Mouse (Mus musculus) MEL (cell line): Measurements from ENCODE around the gene Dsel. TPM values are rescaled to one million over a fixed set of nuclear protein-coding genes. Genes with fewer than 3 reads are reported as not detected.

Experiments
- DNase-seq: peaks from one replicate; pipeline ENCODE4 v3.0.0; 2011; ENCODE audit warnings: low read depth, low spot score
- H3K27ac ChIP-seq: 2 replicates; pipeline ENCODE4 v1.5.1; 2012; ENCODE audit warnings: low read depth, mild to moderate bottlenecking, control low read depth, low read length, moderate library complexity; ENCODE audit not compliant: control insufficient read depth
- H3K27me3 ChIP-seq, 2 experiments: fragments of 150-350 bp in 1 of 2; sonication (generic) in 1 of 2; 2 replicates each; pipeline ENCODE4 v1.6.1; 2012; ENCODE audit warnings: low read length in 2 of 2, mild to moderate bottlenecking in 2 of 2, improper control_type of control experiment in 1 of 2, moderate library complexity in 1 of 2; ENCODE audit not compliant: insufficient read depth in 2 of 2, control insufficient read depth in 1 of 2
- H3K36me3 ChIP-seq, 2 experiments: 2 replicates each; pipeline ENCODE4 v1.6.1; 2012 to 2014; ENCODE audit warnings: low read length in 2 of 2, improper control_type of control experiment in 1 of 2, inconsistent platforms in 1 of 2, mild to moderate bottlenecking in 1 of 2; ENCODE audit not compliant: insufficient read depth in 2 of 2, control insufficient read depth in 1 of 2
- H3K4me1 ChIP-seq, 2 experiments: fragments of 150-350 bp in 1 of 2; sonication (generic) in 1 of 2; 2 replicates each; pipeline ENCODE4 v1.6.1; 2012; ENCODE audit warnings: low read length in 2 of 2, improper control_type of control experiment in 1 of 2, mild to moderate bottlenecking in 1 of 2; ENCODE audit not compliant: insufficient read depth in 2 of 2, control insufficient read depth in 1 of 2
- H3K4me3 ChIP-seq, 2 experiments: fragments of 150-350 bp in 1 of 2; sonication (generic) in 1 of 2; 2 replicates each; pipeline ENCODE4 v1.5.1; 2012; ENCODE audit warnings: low read depth in 2 of 2, low read length in 2 of 2, mild to moderate bottlenecking in 2 of 2, moderate library complexity in 2 of 2, control low read depth in 1 of 2, improper control_type of control experiment in 1 of 2; ENCODE audit not compliant: control insufficient read depth in 1 of 2, insufficient read depth in 1 of 2
- H3K79me2 ChIP-seq: 2 replicates; pipeline ENCODE4 v1.6.1; 2012; ENCODE audit warnings: mild to moderate bottlenecking, low read length, moderate library complexity; ENCODE audit not compliant: control insufficient read depth, poor library complexity, insufficient read depth
- H3K9ac ChIP-seq: 2 replicates; pipeline ENCODE4 v1.6.1; 2012; ENCODE audit warnings: low read depth, mild to moderate bottlenecking, control low read depth, low read length, moderate library complexity; ENCODE audit not compliant: control insufficient read depth, poor library complexity, severe bottlenecking
- H3K9me3 ChIP-seq: fragments of 150-350 bp; sonication (generic); replicated peaks from 2 replicates; pipeline ENCODE4 v1.6.1; 2012; ENCODE audit warnings: mild to moderate bottlenecking, low read length, improper control_type of control experiment, moderate library complexity; ENCODE audit not compliant: insufficient read depth
- BHLHE40 ChIP-seq: IDR thresholded peaks from 2 replicates; pipeline ENCODE4 v1.6.1; 2012; ENCODE audit warnings: low read depth, mild to moderate bottlenecking, inconsistent platforms, low read length, improper control_type of control experiment, borderline replicate concordance
- CHD2 ChIP-seq: IDR thresholded peaks from 2 replicates; pipeline ENCODE4 v1.6.1; 2011; ENCODE audit warnings: low read length, improper control_type of control experiment
- E2F4 ChIP-seq: IDR thresholded peaks from 2 replicates; pipeline ENCODE4 v1.6.1; 2011; ENCODE audit warnings: low read depth, low read length, improper control_type of control experiment, borderline replicate concordance
- ELF1 ChIP-seq: IDR thresholded peaks from 2 replicates; pipeline ENCODE4 v1.6.1; 2014; ENCODE audit warnings: low read depth, mild to moderate bottlenecking, inconsistent platforms, low read length, improper control_type of control experiment, moderate library complexity
- EP300 ChIP-seq, 2 experiments: IDR thresholded peaks; 2 replicates each; pipeline ENCODE4 v1.6.1; 2011; ENCODE audit warnings: improper control_type of control experiment in 2 of 2, low read length in 2 of 2, low read depth in 1 of 2, mild to moderate bottlenecking in 1 of 2
- ETS1 ChIP-seq: IDR thresholded peaks from 2 replicates; pipeline ENCODE4 v1.6.1; 2012; ENCODE audit warnings: low read depth, mild to moderate bottlenecking, inconsistent platforms, low read length, improper control_type of control experiment, moderate library complexity
- GATA1 ChIP-seq: IDR thresholded peaks from 2 replicates; pipeline ENCODE4 v1.6.1; 2011; ENCODE audit warnings: low read depth, low read length, improper control_type of control experiment
- HCFC1 ChIP-seq: IDR thresholded peaks from 2 replicates; pipeline ENCODE4 v1.6.1; 2012; ENCODE audit warnings: low read depth, mild to moderate bottlenecking, inconsistent platforms, low read length, improper control_type of control experiment, moderate library complexity
- JUND ChIP-seq: IDR thresholded peaks from 2 replicates; pipeline ENCODE4 v1.6.1; 2011; ENCODE audit warnings: low read depth, mild to moderate bottlenecking, improper control_type of control experiment, low read length
- MAFK ChIP-seq: IDR thresholded peaks from 2 replicates; pipeline ENCODE4 v1.6.1; 2011; ENCODE audit warnings: low read depth, mild to moderate bottlenecking, low read length, improper control_type of control experiment, borderline replicate concordance
- MAX ChIP-seq: IDR thresholded peaks from 2 replicates; pipeline ENCODE4 v1.6.1; 2011; ENCODE audit warnings: low read length, improper control_type of control experiment
- MAZ ChIP-seq: IDR thresholded peaks from 2 replicates; pipeline ENCODE4 v1.6.1; 2012; ENCODE audit warnings: low read depth, mild to moderate bottlenecking, inconsistent platforms, low read length, improper control_type of control experiment
- MEF2A ChIP-seq: IDR thresholded peaks from 2 replicates; pipeline ENCODE4 v1.6.1; 2014; ENCODE audit warnings: low read depth, mild to moderate bottlenecking, inconsistent platforms, low read length, improper control_type of control experiment; ENCODE audit not compliant: poor library complexity, insufficient replicate concordance, severe bottlenecking; ENCODE audit errors: extremely low read depth
- MXI1 ChIP-seq: IDR thresholded peaks from 2 replicates; pipeline ENCODE4 v1.6.1; 2011; ENCODE audit warnings: mild to moderate bottlenecking, low read depth, low read length, improper control_type of control experiment
- POLR2A ChIP-seq, 2 experiments: IDR thresholded peaks; 2 replicates each; pipeline ENCODE4 v1.6.1; 2011 to 2012; ENCODE audit warnings: low read length in 2 of 2, mild to moderate bottlenecking in 2 of 2, control low read depth in 1 of 2, improper control_type of control experiment in 1 of 2, low read depth in 1 of 2, moderate library complexity in 1 of 2; ENCODE audit not compliant: control insufficient read depth in 1 of 2, insufficient read depth in 1 of 2, poor library complexity in 1 of 2
- POLR2AphosphoS2 ChIP-seq: IDR thresholded peaks from 2 replicates; pipeline ENCODE4 v1.6.1; 2011; ENCODE audit warnings: low read length, improper control_type of control experiment
- POLR2AphosphoS5 ChIP-seq: IDR thresholded peaks from 2 replicates; pipeline ENCODE4 v1.6.1; 2012; ENCODE audit warnings: low read depth, borderline replicate concordance, mild to moderate bottlenecking, inconsistent platforms, low read length, moderate library complexity, mixed read lengths
- RCOR1 ChIP-seq: IDR thresholded peaks from 2 replicates; pipeline ENCODE4 v1.6.1; 2012; ENCODE audit warnings: low read depth, mild to moderate bottlenecking, inconsistent platforms, low read length, improper control_type of control experiment
- SIN3A ChIP-seq: IDR thresholded peaks from 2 replicates; pipeline ENCODE4 v1.6.1; 2012; ENCODE audit warnings: low read length, improper control_type of control experiment, inconsistent platforms
- USF1 ChIP-seq: IDR thresholded peaks from 2 replicates; pipeline ENCODE4 v1.6.1; 2014; ENCODE audit warnings: low read depth, mild to moderate bottlenecking, inconsistent platforms, low read length, improper control_type of control experiment, moderate library complexity
- USF2 ChIP-seq, 2 experiments: IDR thresholded peaks; 2 replicates each; pipeline ENCODE4 v1.6.1; 2011 to 2012; ENCODE audit warnings: improper control_type of control experiment in 2 of 2, low read length in 2 of 2, borderline replicate concordance in 1 of 2, inconsistent platforms in 1 of 2, low read depth in 1 of 2, mild to moderate bottlenecking in 1 of 2; ENCODE audit not compliant: insufficient read depth in 1 of 2
- ZC3H11A ChIP-seq: IDR thresholded peaks from 2 replicates; pipeline ENCODE4 v1.6.1; 2012; ENCODE audit warnings: low read depth, mild to moderate bottlenecking, inconsistent platforms, low read length, improper control_type of control experiment
- ZKSCAN1 ChIP-seq: IDR thresholded peaks from 2 replicates; pipeline ENCODE4 v1.6.1; 2012; ENCODE audit warnings: low read depth, mild to moderate bottlenecking, inconsistent platforms, low read length, improper control_type of control experiment, moderate library complexity
- ZMIZ1 ChIP-seq: IDR thresholded peaks from 2 replicates; pipeline ENCODE4 v1.6.1; 2012; ENCODE audit warnings: low read depth, mild to moderate bottlenecking, inconsistent platforms, low read length, improper control_type of control experiment, moderate library complexity
- ZNF384 ChIP-seq: IDR thresholded peaks from 2 replicates; pipeline ENCODE4 v1.6.1; 2012; ENCODE audit warnings: low read depth, mild to moderate bottlenecking, inconsistent platforms, low read length, improper control_type of control experiment
- polyA plus RNA-seq, 2 experiments: library from polyadenylated mRNA; stranded (reverse) in 1 of 2; unstranded in 1 of 2; fragments of >175 nt in 1 of 2; fragments of >200 nt in 1 of 2; gene quantifications; 2 replicates each; pipeline versions ENCODE4 v1.2.1 to v1.2.4; 2012; ENCODE audit warnings: low replicate concordance in 2 of 2, low read depth in 1 of 2; ENCODE audit not compliant: insufficient read length in 2 of 2, insufficient read depth in 1 of 2, missing spikeins in 1 of 2
- total RNA-seq: library from RNA; depleted of rRNA; stranded (reverse); fragments of 300-350 nt; gene quantifications from 2 replicates; pipeline ENCODE4 v1.2.3, GENCODE M21; 2012

Dsel gene
- total and polyA plus RNA-seq, 3 experiments, result 1.7 to 2.8 TPM; not detected in 1

- H3K79me2 ChIP-seq, result no peaks in the 10 kb centered on the region
- DNase-seq, result no peak
- H3K4me1 ChIP-seq, result no peaks in the 10 kb centered on the region
- H3K27ac ChIP-seq, result no peak overlapping the region
- H3K9ac ChIP-seq, result no peak overlapping the region
- TF ChIP-seq ZC3H11A (no peak), MAZ (no peak), ZMIZ1 (no peak), POLR2AphosphoS5 (no peak), RCOR1 (no peak), ZKSCAN1 (no peak), POLR2AphosphoS2 (no peak), ZNF384 (no peak), MXI1 (no peak), MEF2A (no peak), MAFK (no peak), JUND (no peak), USF1 (no peak)
- no peaks in the 10 kb centered on the region for H3K9me3 ChIP-seq
- H3K36me3 ChIP-seq, result no peaks in the 10 kb centered on the region
- no peaks in the 10 kb centered on the region for H3K27me3 ChIP-seq
- no peak overlapping the region for H3K4me3 ChIP-seq
These were observed 12.3 kb downstream of the Dsel start for GRCm38 (mm10) chr1:111852439-111852838.

GRCm38 (mm10) chr1:111833583-111834225 is 31.0 kb downstream of the Dsel start:
- Histone ChIP-seq H3K4me3 (no peak overlapping the region), H3K9ac (no peak overlapping the region), H3K4me1 (no peaks in the 10 kb centered on the region), H3K27me3 (no peaks in the 10 kb centered on the region), H3K27ac (no peak overlapping the region), H3K36me3 (no peaks in the 10 kb centered on the region)
- DNase-seq, result no peak
- TF ChIP-seq MAX, result no peak
- no peak for TF ChIP-seq POLR2A (IDR thresholded peaks at IDR 0.05; ENCODE audit: control insufficient read depth in 1 of 2, insufficient read depth in 1 of 2, low read depth in 1 of 2, low read length in 2 of 2, poor library complexity in 1 of 2)
- no peak for TF ChIP-seq ZKSCAN1
- no peak for TF ChIP-seq E2F4
- TF ChIP-seq GATA1, result no peak
- TF ChIP-seq CHD2, result no peak
- no peak for TF ChIP-seq HCFC1
- no peak for TF ChIP-seq MAZ
- TF ChIP-seq ZC3H11A, result no peak
- TF ChIP-seq ETS1, result no peak
- no peak for TF ChIP-seq BHLHE40
- TF ChIP-seq JUND, result no peak
- no peak for TF ChIP-seq POLR2AphosphoS5
- TF ChIP-seq USF2 (IDR thresholded peaks at IDR 0.05; ENCODE audit: borderline replicate concordance in 1 of 2, insufficient read depth in 1 of 2, low read depth in 1 of 2, low read length in 2 of 2), result no peak
- TF ChIP-seq SIN3A, result no peak
- no peak for TF ChIP-seq ZNF384
- no peak for TF ChIP-seq EP300 (IDR thresholded peaks at IDR 0.05; ENCODE audit: low read depth in 1 of 2, low read length in 2 of 2)
- no peak for TF ChIP-seq ELF1
- TF ChIP-seq, all 39 proteins: peak for 0
- H3K9me3 ChIP-seq, result no peaks in the 10 kb centered on the region
- no peaks in the 10 kb centered on the region for H3K79me2 ChIP-seq
